Mouse (Mus musculus): Measurements from ENCODE around the gene Klc3.

GRCm38 (mm10) chr7:19362276-19362675 is 41.6 kb downstream of the Klc3 start:
- TF ChIP-seq MAX (IDR thresholded peaks at IDR 0.05; ENCODE audit: low read depth) (no peak), POLR2A (IDR thresholded peaks at IDR 0.05; ENCODE audit: insufficient read length, low read depth) (no peak), TCF12 (IDR thresholded peaks at IDR 0.05; ENCODE audit: insufficient read depth, poor library complexity, severe bottlenecking) (no peak), USF1 (IDR thresholded peaks at IDR 0.05; ENCODE audit: low read depth) (no peak), MYOD1 (IDR thresholded peaks at IDR 0.05; ENCODE audit: control insufficient read depth in 1 of 3, insufficient read length in 2 of 3, low read depth in 2 of 3) (no peak), POLR2AphosphoS2 (IDR thresholded peaks at IDR 0.05; ENCODE audit: insufficient read length, low read depth) (no peak)
